Mouse (Mus musculus) heart, adult 2 months (tissue): ENCODE results near the gene Spocd1.

ENCODE experiments used
- CTCF ChIP-seq: fragments of 200-600 bp; IDR thresholded peaks from 2 replicates; pipeline ENCODE4 v1.8.1; 2022; ENCODE audit warnings: antibody characterized with exemption, mild to moderate bottlenecking, moderate library complexity
- EP300 ChIP-seq: fragments of 200-500 bp; IDR thresholded peaks from 2 replicates; pipeline ENCODE4 v1.6.1; 2011; ENCODE audit warnings: low read depth, low read length, control low read depth; ENCODE audit not compliant: insufficient read depth

GRCm38 (mm10) chr4:129998124-129998523 lies 69.1 kb downstream of the Spocd1 start:
- TF ChIP-seq EP300 (no peak), CTCF (no peak)
